Mouse (Mus musculus): ENCODE measurements at regions not wholly inside any gene's neighbourhood (a gene's known extent, or its start where the extent isn't known, plus 50 kb on each side); places are given as distances from the start of the nearest gene placed in this dataset.

- no peak for DNase-seq (ENCODE audit: low spot score)
- 65% methylated on average over 17 of the region's 17 CpGs for WGBS
- Histone ChIP-seq H3K27me3 (ENCODE audit: insufficient read depth, low read length) (no peaks in the 10 kb centered on the region), H3K9me3 (ENCODE audit: low read length) (no peaks in the 10 kb centered on the region), H3K9ac (replicated peaks; ENCODE audit: low read length, poor library complexity, severe bottlenecking) (no peak overlapping the region), H3K27ac (ENCODE audit: low read depth, low read length) (no peak overlapping the region), H3K4me1 (ENCODE audit: insufficient read depth, low read length) (no peaks in the 10 kb centered on the region), H3K4me3 (ENCODE audit: low read depth, low read length) (no peak overlapping the region), H3K36me3 (ENCODE audit: insufficient read depth, low read length) (no peaks in the 10 kb centered on the region), H3K4me2 (ENCODE audit: low read depth, low read length, poor library complexity, severe bottlenecking) (no peak overlapping the region)
- TF ChIP-seq CTCF (IDR thresholded peaks at IDR 0.05): no peak
- ATAC-seq (ENCODE audit: low FRiP score): no peak
Observed at GRCm38 (mm10) chr5:116350761-116351160, 62.0 kb upstream of the Ccdc60 start.

- H3K36me3 ChIP-seq (ENCODE audit: insufficient read depth, low read length): no peaks in the 10 kb centered on the region
- H3K27ac ChIP-seq (ENCODE audit: low read depth, low read length): 0 out of 2 replicates have a peak overlapping the region, but pooled peaks have one; percentile 18
- WGBS: 7% methylated on average over 12 of the region's 14 CpGs
- DNase-seq (ENCODE audit: low spot score): peak; percentile 51
- no peaks in the 10 kb centered on the region for H3K9me3 ChIP-seq (ENCODE audit: low read length)
- H3K4me3 ChIP-seq (ENCODE audit: low read depth, low read length): no peak overlapping the region
- no peaks in the 10 kb centered on the region for H3K27me3 ChIP-seq (ENCODE audit: insufficient read depth, low read length)
- H3K4me1 ChIP-seq (ENCODE audit: insufficient read depth, low read length): no peaks in the 10 kb centered on the region
- no peak overlapping the region for H3K4me2 ChIP-seq (ENCODE audit: low read depth, low read length, poor library complexity, severe bottlenecking)
- TF ChIP-seq CTCF (IDR thresholded peaks at IDR 0.05): no peak
- H3K9ac ChIP-seq (replicated peaks; ENCODE audit: low read length, poor library complexity, severe bottlenecking): 0 out of 2 replicates have a peak overlapping the region, but pooled peaks have one; percentile 3
- ATAC-seq (ENCODE audit: low FRiP score): no peak
Observed at GRCm38 (mm10) chr5:116342203-116342928, 53.6 kb upstream of the Ccdc60 start.

- Histone ChIP-seq H3K36me3 (ENCODE audit: insufficient read depth, low read length) (no peaks in the 10 kb centered on the region), H3K27me3 (ENCODE audit: insufficient read depth, low read length) (no peaks in the 10 kb centered on the region), H3K4me3 (ENCODE audit: low read depth, low read length) (no peak overlapping the region), H3K4me2 (ENCODE audit: low read depth, low read length, poor library complexity, severe bottlenecking) (no peak overlapping the region), H3K9me3 (ENCODE audit: low read length) (no peaks in the 10 kb centered on the region), H3K4me1 (ENCODE audit: insufficient read depth, low read length) (no peaks in the 10 kb centered on the region), H3K27ac (ENCODE audit: low read depth, low read length) (no peak overlapping the region), H3K9ac (replicated peaks; ENCODE audit: low read length, poor library complexity, severe bottlenecking) (no peak overlapping the region)
- WGBS: 35% methylated on average over 8 of the region's 8 CpGs
- no peak for DNase-seq (ENCODE audit: low spot score)
- no peak for ATAC-seq (ENCODE audit: low FRiP score)
- no peak for TF ChIP-seq CTCF (IDR thresholded peaks at IDR 0.05)
Observed at GRCm38 (mm10) chr5:116339501-116339900, 50.7 kb upstream of the Ccdc60 start.
